ENCODE assay signal across 8 mouse cellular contexts in the genomic region with DNA sequence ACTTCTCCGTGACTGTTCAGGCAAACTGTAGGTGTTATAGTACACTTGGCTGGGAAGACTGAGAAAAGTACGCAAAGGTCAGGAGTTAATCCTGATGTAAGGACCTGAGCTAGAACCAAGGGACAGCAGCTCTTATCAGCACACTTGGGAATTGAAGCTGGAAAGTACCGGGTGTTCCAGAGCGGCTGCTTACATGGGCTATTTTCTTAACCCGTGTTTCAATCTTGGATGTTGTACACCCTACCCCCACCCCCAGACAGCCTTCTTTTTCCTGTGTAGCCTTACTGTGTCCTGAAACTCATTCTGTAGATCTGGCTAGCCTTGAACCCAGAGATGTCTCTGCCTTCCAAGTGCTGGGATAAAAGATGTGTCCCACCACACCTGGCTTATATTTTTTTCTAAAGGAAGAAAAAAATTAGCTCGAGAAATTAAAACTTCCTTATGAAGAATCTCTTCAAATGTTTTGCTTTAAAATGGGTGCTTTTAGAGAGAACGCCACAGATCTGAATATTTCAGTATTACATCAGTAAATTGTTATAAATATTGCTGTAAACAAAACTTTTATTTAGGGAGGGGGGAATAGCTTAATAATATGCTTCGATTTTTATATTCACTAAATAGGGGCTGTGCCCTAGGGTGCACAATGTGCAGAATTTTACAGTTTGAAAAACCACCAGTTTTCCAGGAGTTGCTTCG. TPM values are rescaled to one million over a fixed set of nuclear protein-coding genes. Genes with fewer than 3 reads are reported as not detected.
DNase-seq lines count a peak whose midpoint lies in the region; ATAC-seq and TF ChIP-seq lines count a peak whose summit lies in the region.

No protein-coding gene starts in this region.

- 37% methylated on average over 9 of the region's 9 CpGs for WGBS in lung, postnatal 0 days
- WGBS in forebrain, embryonic 16.5 days = 77% methylated on average over 9 of the region's 9 CpGs
- WGBS in intestine, postnatal 0 days = 41% methylated on average over 9 of the region's 9 CpGs
- 64% methylated on average over 9 of the region's 9 CpGs for WGBS in olfactory bulb, adult 2 months

- no peak for TF ChIP-seq POLR2A in olfactory bulb, adult 2 months (IDR thresholded peaks at IDR 0.05; ENCODE audit: insufficient read depth, low read depth, low read length)

- no peak for TF ChIP-seq CTCF in lung, postnatal 0 days (IDR thresholded peaks at IDR 0.05)
- no peak for TF ChIP-seq CTCF in intestine, postnatal 0 days (IDR thresholded peaks at IDR 0.05; ENCODE audit: low read depth)
- TF ChIP-seq CTCF in olfactory bulb, adult 2 months (IDR thresholded peaks at IDR 0.05; ENCODE audit: insufficient read depth, low read depth, low read length) = no peak

- H3K4me1 ChIP-seq in lung, postnatal 0 days (ENCODE audit: insufficient read depth, low read depth, low read length) = peaks cover 13% of the 10 kb centered on the region; the same call in 1 of the 2 replicates
- peaks cover 14% of the 10 kb centered on the region for H3K4me1 ChIP-seq in forebrain, embryonic 16.5 days (replicated peaks; ENCODE audit: control insufficient read depth, insufficient read depth, low read length)
- H3K4me1 ChIP-seq in intestine, postnatal 0 days (replicated peaks; ENCODE audit: control insufficient read depth, insufficient read depth, low read length) = peaks cover 8% of the 10 kb centered on the region
- peaks cover 5% of the 10 kb centered on the region for H3K4me1 ChIP-seq in olfactory bulb, adult 2 months (ENCODE audit: control insufficient read depth, insufficient read depth, low read length)

- ATAC-seq in lung, postnatal 0 days = no peak
- ATAC-seq in forebrain, embryonic 16.5 days = no peak; the same call in 1 of the 2 replicates
- peak; percentile 24; the same call in 1 of the 2 replicates for ATAC-seq in intestine, postnatal 0 days

- no peak for TF ChIP-seq EP300 in lung, postnatal 0 days (IDR thresholded peaks at IDR 0.05)

- H3K4me2 ChIP-seq in lung, postnatal 0 days (replicated peaks; ENCODE audit: low read depth, low read length) = peak overlapping the region; percentile 53
- H3K4me2 ChIP-seq in forebrain, embryonic 16.5 days (ENCODE audit: low read length) = peak overlapping the region; percentile 95
- H3K4me2 ChIP-seq in intestine, postnatal 0 days (replicated peaks; ENCODE audit: low read depth) = peak overlapping the region; percentile 77

- H3K36me3 ChIP-seq in lung, postnatal 0 days (ENCODE audit: insufficient read depth, low read length) = no peaks in the 10 kb centered on the region
- H3K36me3 ChIP-seq in forebrain, embryonic 16.5 days (ENCODE audit: control insufficient read depth, insufficient read depth) = no peaks in the 10 kb centered on the region
- no peaks in the 10 kb centered on the region for H3K36me3 ChIP-seq in intestine, postnatal 0 days (ENCODE audit: control insufficient read depth, insufficient read depth)

- peak overlapping the region; percentile 95 for H3K9ac ChIP-seq in lung, postnatal 0 days (replicated peaks; ENCODE audit: low read depth)
- H3K9ac ChIP-seq in forebrain, embryonic 16.5 days (replicated peaks; ENCODE audit: low read depth, low read length) = peak overlapping the region; percentile 97
- peak overlapping the region; percentile 90 for H3K9ac ChIP-seq in intestine, postnatal 0 days (ENCODE audit: low read depth, low read length)

- no peaks in the 10 kb centered on the region for H3K9me3 ChIP-seq in lung, postnatal 0 days (ENCODE audit: low read length)
- H3K9me3 ChIP-seq in forebrain, embryonic 16.5 days (ENCODE audit: control insufficient read depth, low read length) = no peaks in the 10 kb centered on the region
- no peaks in the 10 kb centered on the region for H3K9me3 ChIP-seq in intestine, postnatal 0 days (ENCODE audit: control insufficient read depth)

- H3K4me3 ChIP-seq in lung, postnatal 0 days (ENCODE audit: low read depth, low read length) = peak overlapping the region; percentile 92
- peak overlapping the region; percentile 100 for H3K4me3 ChIP-seq in forebrain, embryonic 16.5 days (replicated peaks; ENCODE audit: low read length)
- H3K4me3 ChIP-seq in intestine, postnatal 0 days (ENCODE audit: low read depth, low read length) = peak overlapping the region; percentile 96
- peak overlapping the region; percentile 97 for H3K4me3 ChIP-seq in olfactory bulb, adult 2 months (ENCODE audit: insufficient read depth, low read depth, low read length)

- no peak for DNase-seq in lung, postnatal 0 days (ENCODE audit: low spot score)
- no peak for DNase-seq in lung, adult 18-20 months
- DNase-seq in cerebellum, postnatal 25 days = no peak
- DNase-seq in cerebellum, adult 11 months = no peak
- no peak for DNase-seq in adrenal gland, postnatal 36 days

- no peaks in the 10 kb centered on the region for H3K27me3 ChIP-seq in lung, postnatal 0 days (replicated peaks; ENCODE audit: insufficient read depth, low read length)
- no peaks in the 10 kb centered on the region for H3K27me3 ChIP-seq in forebrain, embryonic 16.5 days (replicated peaks; ENCODE audit: control insufficient read depth, insufficient read depth, low read length)
- H3K27me3 ChIP-seq in intestine, postnatal 0 days (replicated peaks; ENCODE audit: control insufficient read depth, insufficient read depth, low read length) = no peaks in the 10 kb centered on the region

- peak overlapping the region; percentile 94 for H3K27ac ChIP-seq in lung, postnatal 0 days (ENCODE audit: low read length)
- H3K27ac ChIP-seq in forebrain, embryonic 16.5 days (ENCODE audit: low read length) = peak overlapping the region; percentile 84
- H3K27ac ChIP-seq in intestine, postnatal 0 days (ENCODE audit: low read depth, low read length) = peak overlapping the region; percentile 94
- H3K27ac ChIP-seq in olfactory bulb, adult 2 months (ENCODE audit: insufficient read depth, low read depth, low read length) = no peak overlapping the region; the same call in 1 of the 2 replicates

RNA-seq across cellular contexts. Expression of gene Psma6, which starts 13.7 kb away (rescaled TPM):
- 281 and 292 TPM in 2 replicates for polyA plus RNA-seq in lung, postnatal 0 days (2015; fragmentation: Nextera tagmentation; extraction: Ambion mirVana)
- polyA plus RNA-seq in forebrain, embryonic 16.5 days (2015; fragmentation: Nextera tagmentation; extraction: Ambion mirVana) = 434 and 452 TPM in 2 replicates
- polyA plus RNA-seq in intestine, postnatal 0 days (2015; fragmentation: Nextera tagmentation; extraction: Ambion mirVana) = 279 and 292 TPM in 2 replicates
- polyA plus RNA-seq in olfactory bulb, adult 2 months (2012; ENCODE audit: insufficient read depth, insufficient read length, low replicate concordance, missing spikeins) = not detected in 2 replicates
- total RNA-seq in adrenal gland, postnatal 36 days (2021) = 100 to 1,000 TPM; 239 to 242 TPM
